Mouse (Mus musculus) thymus, adult 2 months (tissue): ENCODE measurements at regions not wholly inside any gene's neighbourhood (a gene's known extent, or its start where the extent isn't known, plus 50 kb on each side); places are given as distances from the start of the nearest gene placed in this dataset.

Source experiments
- DNase-seq: peaks from one replicate; pipeline ENCODE4 v3.0.0; 2021
- H3K27ac ChIP-seq: fragments of 200-500 bp; 2 replicates; pipeline ENCODE4 v1.5.1; 2012; ENCODE audit warnings: low read length, control low read depth; ENCODE audit not compliant: control insufficient read depth, insufficient read depth
- H3K27me3 ChIP-seq: fragments of 200-500 bp; 2 replicates; pipeline ENCODE4 v1.6.1; 2012; ENCODE audit warnings: mild to moderate bottlenecking, low read length, moderate library complexity, mixed read lengths; ENCODE audit not compliant: control insufficient read depth, insufficient read depth
- H3K36me3 ChIP-seq: fragments of 200-500 bp; 2 replicates; pipeline ENCODE4 v1.6.1; 2012; ENCODE audit warnings: mild to moderate bottlenecking, low read length, moderate library complexity; ENCODE audit not compliant: control insufficient read depth, insufficient read depth
- H3K4me1 ChIP-seq: fragments of 200-500 bp; replicated peaks from 2 replicates; pipeline ENCODE4 v1.6.1; 2012; ENCODE audit warnings: low read length; ENCODE audit not compliant: control insufficient read depth, insufficient read depth
- H3K4me3 ChIP-seq: fragments of 200-500 bp; 2 replicates; pipeline ENCODE4 v1.5.1; 2012; ENCODE audit warnings: mild to moderate bottlenecking, low read length, control low read depth, moderate library complexity; ENCODE audit not compliant: control insufficient read depth, insufficient read depth
- CTCF ChIP-seq: fragments of 200-500 bp; IDR thresholded peaks from 2 replicates; pipeline ENCODE4 v1.5.1; 2012; ENCODE audit warnings: mild to moderate bottlenecking, control low read depth, low read length, moderate library complexity, borderline replicate concordance; ENCODE audit not compliant: control insufficient read depth, poor library complexity, insufficient read depth; ENCODE audit errors: extremely low read depth
- POLR2A ChIP-seq: fragments of 200-500 bp; IDR thresholded peaks from 2 replicates; pipeline ENCODE4 v1.6.1; 2012; ENCODE audit warnings: mild to moderate bottlenecking, low read length, control low read depth, moderate library complexity; ENCODE audit not compliant: control insufficient read depth, poor library complexity, insufficient read depth; ENCODE audit errors: extremely low read depth
- WGBS: fragments of 180-500 bp; shearing (Covaris S2); methylation state at CpG from one replicate; pipeline ENCODE4 v1.1.7; 2018; 5-methylcytosine and 5-hydroxymethylcytosine counted together

GRCm38 (mm10) chr8:90100509-90100908 is 247.6 kb downstream of the Tox3 start:
- no peaks in the 10 kb centered on the region for H3K4me1 ChIP-seq
- H3K27me3 ChIP-seq, result no peaks in the 10 kb centered on the region
- TF ChIP-seq POLR2A (no peak), CTCF (no peak)
- no peak overlapping the region for H3K4me3 ChIP-seq
- DNase-seq, result no peak
- no peaks in the 10 kb centered on the region for H3K36me3 ChIP-seq
- no peak overlapping the region for H3K27ac ChIP-seq
- WGBS, result 54% methylated on average over 6 of the region's 6 CpGs

GRCm38 (mm10) chr8:90082630-90083029 is 265.5 kb downstream of the Tox3 start:
- TF ChIP-seq CTCF, result no peak
- no peak for TF ChIP-seq POLR2A
- no peak for DNase-seq

DNA sequence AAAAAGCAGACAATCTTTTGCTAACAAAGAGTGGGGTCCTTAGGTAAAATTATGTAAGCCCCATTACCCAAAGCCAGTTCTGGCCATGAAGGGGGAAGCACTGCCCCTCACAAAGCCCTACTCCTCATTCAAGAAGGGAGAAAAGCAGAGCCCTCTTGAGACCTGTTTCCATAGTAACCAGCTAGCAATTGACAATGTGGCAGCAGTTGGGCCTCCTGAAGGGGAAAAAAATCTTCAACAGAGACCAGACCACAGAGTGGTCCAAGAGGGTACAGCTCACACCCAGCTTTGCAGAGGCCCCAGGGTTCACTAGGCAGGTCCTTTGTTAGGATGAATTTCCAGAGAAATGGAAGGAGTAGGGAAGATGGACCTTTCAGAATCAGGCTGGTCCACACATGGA is 271.8 kb downstream of the Tox3 start:
- Histone ChIP-seq H3K4me1 (no peaks in the 10 kb centered on the region), H3K27me3 (no peaks in the 10 kb centered on the region), H3K27ac (no peak overlapping the region), H3K36me3 (no peaks in the 10 kb centered on the region), H3K4me3 (no peak overlapping the region)
- no peak for TF ChIP-seq POLR2A
- no peak for TF ChIP-seq CTCF
- DNase-seq, result no peak

More at GRCm38 (mm10) chr8:90082630-90083029, 265.5 kb downstream of the Tox3 start:
- 71% methylated on average over 5 of the region's 5 CpGs for WGBS
- no peaks in the 10 kb centered on the region for H3K4me1 ChIP-seq
- H3K36me3 ChIP-seq, result no peaks in the 10 kb centered on the region
- H3K27ac ChIP-seq, result no peak overlapping the region
- no peaks in the 10 kb centered on the region for H3K27me3 ChIP-seq
- H3K4me3 ChIP-seq, result no peak overlapping the region

GRCm38 (mm10) chr8:90075796-90076195 is 272.3 kb downstream of the Tox3 start:
- H3K27me3 ChIP-seq, result no peaks in the 10 kb centered on the region
- no peak for DNase-seq
- no peak overlapping the region for H3K4me3 ChIP-seq
- H3K27ac ChIP-seq, result no peak overlapping the region
- 94% methylated on average over 5 of the region's 5 CpGs for WGBS
- TF ChIP-seq POLR2A, result no peak
- TF ChIP-seq CTCF, result no peak
- no peaks in the 10 kb centered on the region for H3K4me1 ChIP-seq
- H3K36me3 ChIP-seq, result no peaks in the 10 kb centered on the region

DNA sequence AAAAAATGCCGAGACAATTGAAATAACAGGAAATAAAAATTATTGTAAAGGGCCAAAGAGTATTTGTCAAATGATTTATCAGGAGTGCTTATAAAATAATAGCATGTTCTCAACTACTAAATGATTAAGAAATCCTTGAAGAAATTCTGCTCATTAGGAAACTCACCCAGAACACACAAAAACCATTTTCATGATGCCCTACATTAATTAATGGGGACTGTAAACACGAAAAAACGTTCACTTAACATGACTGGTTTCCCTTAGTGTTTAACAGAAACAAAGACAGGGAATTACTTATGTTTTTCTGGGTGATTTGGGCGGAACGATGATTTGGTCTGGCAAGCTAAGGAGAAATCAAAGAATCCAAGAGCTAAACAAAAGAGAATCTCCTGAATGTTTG is 278.1 kb downstream of the Tox3 start:
- WGBS, result 86% methylated on average over 5 of the region's 5 CpGs
- H3K27ac ChIP-seq, result no peak overlapping the region
- H3K4me1 ChIP-seq, result no peaks in the 10 kb centered on the region
- H3K36me3 ChIP-seq, result no peaks in the 10 kb centered on the region
- no peak for DNase-seq
- no peak overlapping the region for H3K4me3 ChIP-seq
- no peak for TF ChIP-seq POLR2A
- no peak for TF ChIP-seq CTCF
- no peaks in the 10 kb centered on the region for H3K27me3 ChIP-seq

- WGBS, result 62% methylated on average over 10 of the region's 10 CpGs
These were observed 278.6 kb downstream of the Tox3 start for GRCm38 (mm10) chr8:90069411-90069993.

DNA sequence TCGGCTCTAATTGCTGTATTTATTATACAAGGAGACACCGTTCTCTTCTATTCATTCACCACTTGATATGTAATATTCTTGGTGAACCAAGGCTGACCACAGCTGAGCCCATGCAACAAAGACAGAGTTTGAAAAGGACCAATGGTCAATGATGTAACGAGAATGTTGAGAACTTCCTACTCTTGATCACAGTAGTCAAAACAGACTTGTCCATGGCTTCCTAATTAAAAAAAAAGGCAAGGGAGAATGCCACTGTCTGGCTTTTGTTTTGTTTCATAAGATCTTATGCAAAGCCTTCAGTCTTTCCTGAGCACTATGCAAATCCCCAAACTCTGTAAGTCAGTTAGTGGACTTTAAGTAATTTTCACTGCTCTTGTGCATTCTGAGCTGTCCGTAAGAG is 279.7 kb downstream of the Tox3 start:
- Histone ChIP-seq H3K27ac (no peak overlapping the region), H3K36me3 (no peaks in the 10 kb centered on the region), H3K4me3 (no peak overlapping the region), H3K27me3 (no peaks in the 10 kb centered on the region), H3K4me1 (no peaks in the 10 kb centered on the region)
- 94% methylated on average over 4 of the region's 4 CpGs for WGBS
- DNase-seq, result no peak
- TF ChIP-seq POLR2A, result no peak
- no peak for TF ChIP-seq CTCF

More at GRCm38 (mm10) chr8:90069411-90069993, 278.6 kb downstream of the Tox3 start:
- H3K36me3 ChIP-seq, result no peaks in the 10 kb centered on the region
- no peaks in the 10 kb centered on the region for H3K4me1 ChIP-seq
- H3K4me3 ChIP-seq, result no peak overlapping the region
- TF ChIP-seq CTCF, result no peak
- no peak for TF ChIP-seq POLR2A
- DNase-seq, result no peak
- H3K27me3 ChIP-seq, result no peaks in the 10 kb centered on the region
- H3K27ac ChIP-seq, result no peak overlapping the region
